Mouse (Mus musculus) heart, adult 8-10 months (tissue): ENCODE measurements around the gene Dzip3. TPM values are rescaled to one million over a fixed set of nuclear protein-coding genes. Genes with fewer than 3 reads are reported as not detected.

Experiments
- DNase-seq: peaks from one replicate; pipeline ENCODE4 v3.0.0; 2022; ENCODE audit warnings: low spot score
- total RNA-seq, 4 experiments: library from RNA; stranded (reverse); gene quantifications; 2 replicates each; pipeline ENCODE4 v1.2.4; 2022

Gene Dzip3
- total RNA-seq = 10 to 100 TPM in 1 of 4 experiments, 1 to 10 TPM in 3; 6.7 to 10.4 (median 8.1) TPM

GRCm38 (mm10) chr16:48993559-48994342 is at the start of gene Dzip3, which contains the start of gene Cip2a:
TSS of gene Dzip3 (minus strand) at chr16:48994165.
TSS of gene Cip2a (plus strand) at chr16:48994185.
- DNase-seq = peak; percentile 87

- no peak for DNase-seq
These were observed 46.7 kb upstream of the Dzip3 start for GRCm38 (mm10) chr16:49040554-49041221.

- no peak for DNase-seq
These were observed 43.8 kb upstream of the Dzip3 start for GRCm38 (mm10) chr16:49037771-49038170.

GRCm38 (mm10) chr16:49035852-49036251 is 41.9 kb upstream of the Dzip3 start:
- no peak for DNase-seq

GRCm38 (mm10) chr16:49016620-49017332 is 22.8 kb upstream of the Dzip3 start:
- no peak for DNase-seq

GRCm38 (mm10) chr16:49004151-49004550 is 10.2 kb upstream of the Dzip3 start:
- no peak for DNase-seq

GRCm38 (mm10) chr16:48994343-48994693 is 353 bp upstream of the Dzip3 start:
- no peak for DNase-seq

- no peak for DNase-seq
These were observed 770 bp downstream of the Dzip3 start for GRCm38 (mm10) chr16:48993231-48993558.

GRCm38 (mm10) chr16:48992437-48993230 is 1.3 kb downstream of the Dzip3 start:
- DNase-seq = peak; percentile 27

GRCm38 (mm10) chr16:48989700-48990099 is 4.3 kb downstream of the Dzip3 start:
- no peak for DNase-seq

- DNase-seq = no peak
These were observed 8.8 kb downstream of the Dzip3 start for GRCm38 (mm10) chr16:48985034-48985627.

- DNase-seq = no peak
These were observed 14.0 kb downstream of the Dzip3 start for GRCm38 (mm10) chr16:48979965-48980364.

- no peak for DNase-seq
These were observed 20.4 kb downstream of the Dzip3 start for GRCm38 (mm10) chr16:48973548-48973947.

GRCm38 (mm10) chr16:48972996-48973395 is 21.0 kb downstream of the Dzip3 start:
- DNase-seq = no peak

GRCm38 (mm10) chr16:48941805-48942204 is 52.2 kb downstream of the Dzip3 start:
- no peak for DNase-seq

GRCm38 (mm10) chr16:48923724-48924123 is 70.2 kb downstream of the Dzip3 start:
- no peak for DNase-seq

GRCm38 (mm10) chr16:48913206-48913605 is 80.8 kb downstream of the Dzip3 start:
- no peak for DNase-seq

- DNase-seq = no peak
These were observed 82.8 kb downstream of the Dzip3 start for GRCm38 (mm10) chr16:48911184-48911583.

- DNase-seq = no peak
These were observed 94.1 kb downstream of the Dzip3 start for GRCm38 (mm10) chr16:48899868-48900267.

- no peak for DNase-seq
These were observed 103.2 kb downstream of the Dzip3 start for GRCm38 (mm10) chr16:48890733-48891132.
